Mouse (Mus musculus) lung, postnatal 0 days (tissue): ENCODE data around the gene Cmtm6.

Source experiments
- CTCF ChIP-seq: IDR thresholded peaks from 2 replicates; pipeline ENCODE4 v1.5.1; 2016; ENCODE audit warnings: antibody characterized with exemption, mild to moderate bottlenecking
- EP300 ChIP-seq: IDR thresholded peaks from 2 replicates; pipeline ENCODE4 v1.6.1; 2016; ENCODE audit warnings: antibody characterized with exemption, mild to moderate bottlenecking, control low read depth

- TF ChIP-seq CTCF, result no peak
- no peak for TF ChIP-seq EP300
Measured at GRCm38 (mm10) chr9:114789557-114789956, 58.6 kb downstream of the Cmtm6 start.
